Mouse (Mus musculus) limb, embryonic 14.5 days (tissue): ENCODE measurements at regions not wholly inside any gene's neighbourhood (a gene's known extent, or its start where the extent isn't known, plus 50 kb on each side); places are given as distances from the start of the nearest gene placed in this dataset.

Experiments used
- ATAC-seq: fragments of 200-750 bp; cut with Nextera tagmentation; 2 replicates; pipeline ENCODE4 v1.8.0; 2017; ENCODE audit warnings: low read depth, moderate number of reproducible peaks, moderate TSS enrichment; ENCODE audit not compliant: low FRiP score
- DNase-seq: peaks from one replicate; pipeline ENCODE4 v3.0.0-alpha.2; 2015; ENCODE audit warnings: low spot score
- H3K27ac ChIP-seq: fragments of 300-500 bp; sonication (generic); replicated peaks from 2 replicates; pipeline ENCODE4 v1.5.1; 2014; ENCODE audit warnings: low read depth, mild to moderate bottlenecking, low read length, moderate library complexity, mixed read lengths
- H3K27me3 ChIP-seq: fragments of 300-500 bp; sonication (generic); 2 replicates; pipeline ENCODE4 v1.6.1; 2014; ENCODE audit warnings: low read length, mixed read lengths; ENCODE audit not compliant: control insufficient read depth, insufficient read depth
- H3K36me3 ChIP-seq: fragments of 300-500 bp; sonication (generic); 2 replicates; pipeline ENCODE4 v1.6.1; 2014; ENCODE audit warnings: mild to moderate bottlenecking, low read length, moderate library complexity, mixed read lengths; ENCODE audit not compliant: control insufficient read depth, insufficient read depth
- H3K4me1 ChIP-seq: fragments of 300-500 bp; sonication (generic); 2 replicates; pipeline ENCODE4 v1.6.1; 2014; ENCODE audit warnings: antibody characterized with exemption, low read length, mixed read lengths; ENCODE audit not compliant: control insufficient read depth, insufficient read depth
- H3K4me2 ChIP-seq: fragments of 300-500 bp; sonication (generic); replicated peaks from 2 replicates; pipeline ENCODE4 v1.6.1; 2014; ENCODE audit warnings: low read depth, mild to moderate bottlenecking, low read length, moderate library complexity; ENCODE audit not compliant: severe bottlenecking
- H3K4me3 ChIP-seq: fragments of 300-500 bp; sonication (generic); replicated peaks from 2 replicates; pipeline ENCODE4 v1.5.1; 2014; ENCODE audit warnings: low read length
- H3K9ac ChIP-seq: fragments of 300-500 bp; sonication (generic); 2 replicates; pipeline ENCODE4 v1.6.1; 2014; ENCODE audit warnings: mild to moderate bottlenecking, low read depth, low read length, moderate library complexity; ENCODE audit not compliant: severe bottlenecking
- H3K9me3 ChIP-seq: fragments of 300-500 bp; sonication (generic); 2 replicates; pipeline ENCODE4 v1.6.1; 2016; ENCODE audit warnings: low read length; ENCODE audit not compliant: control insufficient read depth
- POLR2A ChIP-seq: fragments of 200-500 bp; IDR thresholded peaks from 2 replicates; pipeline ENCODE4 v1.8.0; 2012; ENCODE audit warnings: inconsistent platforms, mild to moderate bottlenecking, moderate library complexity, borderline replicate concordance; ENCODE audit not compliant: insufficient read depth, insufficient read length; ENCODE audit errors: extremely low read depth
- whole genome bisulfite sequencing: fragments of 180-500 bp; shearing (Covaris S2); extraction: QIAGEN DNeasy Blood & Tissue Kit; methylation state at CpG from one replicate; pipeline ENCODE4 v1.1.7; 2014; 5-methylcytosine and 5-hydroxymethylcytosine counted together

GRCm38 (mm10) chr15:96775129-96775528 lies 75.6 kb upstream of the Slc38a2 start:
- WGBS, result 87% methylated on average over 5 of the region's 5 CpGs
- Histone ChIP-seq H3K27me3 (no peaks in the 10 kb centered on the region), H3K36me3 (no peaks in the 10 kb centered on the region), H3K9ac (no peak overlapping the region), H3K4me1 (peaks cover 12% of the 10 kb centered on the region), H3K27ac (no peak overlapping the region), H3K9me3 (no peaks in the 10 kb centered on the region), H3K4me2 (no peak overlapping the region), H3K4me3 (no peak overlapping the region)
- ATAC-seq (no peak), DNase-seq (no peak)
- TF ChIP-seq POLR2A, result no peak

- Histone ChIP-seq H3K9me3 (no peaks in the 10 kb centered on the region), H3K9ac (no peak overlapping the region), H3K4me1 (peaks cover 12% of the 10 kb centered on the region), H3K4me3 (no peak overlapping the region), H3K27ac (0 out of 2 replicates have a peak overlapping the region, but pooled peaks have one; percentile 5), H3K27me3 (no peaks in the 10 kb centered on the region), H3K36me3 (no peaks in the 10 kb centered on the region), H3K4me2 (no peak overlapping the region)
- no peak for DNase-seq
- TF ChIP-seq POLR2A, result no peak
- ATAC-seq, result no peak
- 58% methylated on average over 6 of the region's 6 CpGs for WGBS
These were observed 75.1 kb upstream of the Slc38a2 start for GRCm38 (mm10) chr15:96774664-96775063.

GRCm38 (mm10) chr15:96773656-96774055 lies 74.1 kb upstream of the Slc38a2 start:
- no peaks in the 10 kb centered on the region for H3K36me3 ChIP-seq
- TF ChIP-seq POLR2A, result no peak
- H3K4me1 ChIP-seq, result peaks cover 19% of the 10 kb centered on the region
- H3K27ac ChIP-seq, result no peak overlapping the region
- ATAC-seq, result no peak
- no peak overlapping the region for H3K4me2 ChIP-seq
- no peaks in the 10 kb centered on the region for H3K9me3 ChIP-seq
- no peak overlapping the region for H3K9ac ChIP-seq
- no peak overlapping the region for H3K4me3 ChIP-seq
- no peaks in the 10 kb centered on the region for H3K27me3 ChIP-seq
- WGBS, result 83% methylated on average over 1 of the region's 1 CpGs
- DNase-seq, result no peak

GRCm38 (mm10) chr15:96772701-96773100 lies 73.2 kb upstream of the Slc38a2 start:
- no peak for TF ChIP-seq POLR2A
- H3K9me3 ChIP-seq, result no peaks in the 10 kb centered on the region
- H3K4me3 ChIP-seq, result no peak overlapping the region
- H3K4me1 ChIP-seq, result peaks cover 20% of the 10 kb centered on the region
- 77% methylated on average over 8 of the region's 8 CpGs for WGBS
- H3K4me2 ChIP-seq, result no peak overlapping the region
- H3K27ac ChIP-seq, result no peak overlapping the region
- no peaks in the 10 kb centered on the region for H3K27me3 ChIP-seq
- no peak for ATAC-seq
- no peaks in the 10 kb centered on the region for H3K36me3 ChIP-seq
- H3K9ac ChIP-seq, result no peak overlapping the region
- DNase-seq, result no peak

GRCm38 (mm10) chr15:96770786-96771185 lies 71.3 kb upstream of the Slc38a2 start:
- no peak for DNase-seq
- Histone ChIP-seq H3K27me3 (no peaks in the 10 kb centered on the region), H3K4me3 (no peak overlapping the region), H3K9me3 (no peaks in the 10 kb centered on the region), H3K4me1 (peaks cover 20% of the 10 kb centered on the region), H3K4me2 (no peak overlapping the region), H3K27ac (no peak overlapping the region), H3K9ac (no peak overlapping the region), H3K36me3 (no peaks in the 10 kb centered on the region)
- 86% methylated on average over 8 of the region's 8 CpGs for WGBS
- no peak for TF ChIP-seq POLR2A
- ATAC-seq, result no peak

GRCm38 (mm10) chr15:96770299-96770698 lies 70.8 kb upstream of the Slc38a2 start:
- ATAC-seq (no peak), DNase-seq (no peak)
- no peaks in the 10 kb centered on the region for H3K9me3 ChIP-seq
- no peak overlapping the region for H3K27ac ChIP-seq
- no peak for TF ChIP-seq POLR2A
- H3K9ac ChIP-seq, result no peak overlapping the region
- H3K4me1 ChIP-seq, result peaks cover 20% of the 10 kb centered on the region
- H3K36me3 ChIP-seq, result no peaks in the 10 kb centered on the region
- WGBS, result 66% methylated on average over 7 of the region's 7 CpGs
- H3K4me3 ChIP-seq, result no peak overlapping the region
- H3K27me3 ChIP-seq, result no peaks in the 10 kb centered on the region
- H3K4me2 ChIP-seq, result no peak overlapping the region
